Mouse (Mus musculus) liver, adult 2 months (tissue): Measurements from ENCODE around the gene Spint2.

Experiments
- CTCF ChIP-seq: fragments of 200-500 bp; IDR thresholded peaks from 2 replicates; pipeline ENCODE4 v1.5.1; 2011; ENCODE audit warnings: low read depth, low read length, control low read depth
- POLR2A ChIP-seq: fragments of 200-500 bp; IDR thresholded peaks from 2 replicates; pipeline ENCODE4 v1.6.1; 2011; ENCODE audit warnings: low read length, control low read depth; ENCODE audit not compliant: insufficient read depth; ENCODE audit errors: extremely low read depth

DNA sequence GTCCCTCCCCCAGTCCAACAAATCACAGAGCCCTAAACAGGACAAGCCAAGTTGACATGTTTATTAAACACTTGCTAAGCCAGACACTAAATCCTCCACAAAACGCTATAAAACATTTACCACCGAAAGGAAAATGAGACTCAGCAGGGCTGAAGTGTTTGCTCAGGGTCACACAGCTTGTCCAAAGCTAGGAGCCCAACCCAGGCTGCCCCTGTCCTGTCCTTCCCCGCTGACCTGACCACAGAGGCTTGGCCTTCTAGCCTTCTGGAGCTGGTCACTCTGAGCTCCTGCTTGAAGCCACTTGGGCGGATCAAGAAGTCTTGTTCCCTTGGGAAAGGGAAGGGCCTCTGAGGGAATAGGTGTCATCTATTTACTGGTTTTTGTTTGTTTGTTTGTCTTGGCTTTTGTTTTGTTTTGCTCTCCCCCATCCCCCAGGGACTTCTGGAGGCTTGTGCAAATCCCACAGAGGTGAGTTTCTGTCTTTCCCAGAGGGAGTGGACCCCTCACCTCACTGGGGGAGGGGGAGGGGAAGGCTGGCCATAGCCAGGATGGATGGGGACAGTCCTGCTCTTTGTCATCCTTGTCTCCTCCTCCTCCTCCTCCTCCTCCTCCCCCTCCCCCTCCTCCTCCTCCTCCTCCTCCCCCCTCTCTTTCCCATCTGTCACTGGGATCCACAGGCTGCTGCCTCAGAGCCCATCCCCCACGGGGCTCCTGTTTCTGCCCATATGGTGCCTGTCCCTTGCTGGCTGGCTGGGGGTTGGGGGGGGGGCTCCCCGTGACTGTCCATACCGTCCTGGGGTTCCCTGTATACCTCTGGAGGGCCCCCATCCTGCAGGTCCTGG, 10.1 kb upstream of the Spint2 start:
- TF ChIP-seq CTCF (no peak), POLR2A (no peak)
